Mouse (Mus musculus) c-Kit-positive CD71-negative TER-119-negative erythroid progenitor cells, embryonic 14.5 days (primary cell): ENCODE measurements around the gene Kank3.

ENCODE experiments used
- DNase-seq: peaks from one replicate; pipeline ENCODE4 v3.0.0-alpha.2; 2013; ENCODE audit warnings: low read depth

Kank3 gene

GRCm38 (mm10) chr17:33851331-33851730 lies 41.0 kb downstream of the Kank3 start:
- no peak for DNase-seq

DNA sequence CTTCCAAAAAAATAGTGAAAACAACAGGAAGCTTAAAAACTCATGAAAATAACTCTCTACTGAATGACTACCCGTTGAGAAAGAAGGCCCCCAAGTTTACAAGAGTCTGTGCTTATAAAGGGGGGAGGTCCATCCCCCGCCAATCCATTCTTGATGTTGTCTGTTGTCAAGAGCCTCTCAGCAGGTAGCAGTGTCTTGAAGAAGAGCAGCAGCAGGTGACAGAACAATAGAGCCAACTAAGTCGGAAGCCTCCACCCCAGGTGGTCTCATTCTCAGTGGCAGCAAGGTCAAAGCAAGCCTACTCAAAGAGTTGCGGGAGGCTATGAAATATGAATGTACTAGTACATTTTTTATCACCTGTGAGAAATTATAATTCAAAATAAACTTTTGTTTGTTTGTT lies 47.5 kb downstream of the Kank3 start:
- no peak for DNase-seq

DNA sequence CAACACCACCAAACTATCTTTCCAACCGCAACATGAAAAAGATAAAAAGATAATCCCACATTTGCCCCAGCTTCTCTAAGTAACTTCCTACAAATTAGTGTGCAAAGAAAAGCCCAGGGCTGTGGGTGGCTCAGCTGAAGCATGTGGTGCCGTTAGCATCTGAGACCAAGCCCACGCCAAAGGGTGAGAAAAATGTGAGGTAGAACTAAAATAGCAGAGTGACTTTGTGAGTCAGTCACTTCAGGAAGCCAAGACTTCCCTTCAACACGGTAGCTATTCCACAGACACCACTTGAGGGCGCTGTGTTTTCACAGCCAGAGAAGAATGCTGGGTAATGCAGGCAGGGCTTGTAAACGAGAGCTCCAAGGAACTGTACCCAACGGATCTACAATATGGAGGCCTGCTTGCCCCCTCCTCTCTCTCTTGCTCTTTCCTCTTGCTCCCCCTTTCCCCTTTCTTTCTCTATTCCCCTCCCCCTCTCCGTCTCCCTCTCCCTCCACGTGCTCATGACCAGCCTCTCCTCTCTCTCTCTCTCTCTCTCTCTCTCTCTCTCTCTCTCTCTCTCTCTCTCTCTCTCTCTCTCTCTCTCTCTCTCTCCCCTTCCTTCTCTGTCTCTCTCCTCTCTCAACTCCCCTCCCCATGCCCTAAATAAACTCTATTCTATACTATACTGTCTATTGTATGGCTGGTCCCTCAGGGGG lies 55.2 kb downstream of the Kank3 start:
- peak; percentile 90 for DNase-seq
